Mouse (Mus musculus) liver, adult 2 months (tissue): ENCODE measurements around the gene Mpdu1.
A peak's percentile ranks its signal among the peaks of the same experiment; 100 is the strongest.

Experiments
- CTCF ChIP-seq: fragments of 200-500 bp; IDR thresholded peaks from 2 replicates; pipeline ENCODE4 v1.5.1; 2011; ENCODE audit warnings: low read depth, low read length, control low read depth
- POLR2A ChIP-seq: fragments of 200-500 bp; IDR thresholded peaks from 2 replicates; pipeline ENCODE4 v1.6.1; 2011; ENCODE audit warnings: low read length, control low read depth; ENCODE audit not compliant: insufficient read depth; ENCODE audit errors: extremely low read depth

- TF ChIP-seq CTCF (peak; percentile 89), POLR2A (no peak)
Observed at GRCm38 (mm10) chr11:69613553-69614256, 48.7 kb downstream of the Mpdu1 start.
